Mouse (Mus musculus): Measurements from ENCODE around the gene Vmn1r152. TPM values are rescaled to one million over a fixed set of nuclear protein-coding genes. Genes with fewer than 3 reads are reported as not detected.

Gene Vmn1r152
- polyA plus RNA-seq (2017; shearing (Covaris generic)), result not detected

DNA sequence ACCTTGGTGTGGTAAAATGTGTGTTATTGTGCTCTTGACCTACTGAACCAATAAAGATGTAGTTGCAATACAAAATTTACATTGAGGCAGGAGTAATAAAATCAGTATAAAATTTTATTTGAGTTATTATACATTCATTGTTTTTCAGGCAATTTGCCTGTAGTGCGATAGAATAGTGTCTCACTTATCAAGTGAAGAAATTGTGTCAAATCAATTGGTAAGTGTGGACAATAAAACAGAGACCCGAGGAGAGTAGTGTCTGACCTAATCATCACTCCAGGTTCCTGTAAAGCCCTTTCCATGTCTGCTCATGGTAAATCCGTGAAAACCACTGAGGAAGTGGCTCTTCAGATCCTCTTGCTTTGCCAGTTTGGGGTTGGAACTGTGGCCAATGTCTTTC is at the start of gene Vmn1r152:
Gene Vmn1r152, plus strand, starts transcription at position 301 of the 400 bp plus-strand sequence.

GRCm38 (mm10) chr7:22499578-22499977 is 23.2 kb upstream of the Vmn1r152 start, which contains the start of gene Vmn1r151:
Vmn1r151 (minus strand) TSS chr7:22499678.

DNA sequence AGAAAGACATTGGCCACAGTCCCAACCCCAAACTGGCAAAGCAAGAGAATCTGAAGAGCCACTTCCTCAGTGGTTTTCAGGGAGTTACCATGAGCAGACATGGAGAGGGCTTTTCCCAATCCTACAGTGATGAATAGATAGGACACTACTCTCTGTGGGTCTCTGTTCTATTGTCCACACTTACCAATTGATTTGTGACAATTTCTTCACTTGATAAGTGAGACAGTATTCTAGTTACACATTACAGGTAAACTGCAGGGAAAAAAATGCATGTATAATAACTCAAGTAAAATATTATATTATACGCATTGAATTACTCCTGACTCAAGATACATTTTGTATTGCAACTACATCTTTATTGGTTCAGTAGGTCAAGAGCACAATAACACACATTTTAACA is 12.0 kb downstream of the Vmn1r152 start, which contains the start of gene Gm8677:
Gene Gm8677, minus strand, starts transcription at position 101 of the 400 bp plus-strand sequence.

DNA sequence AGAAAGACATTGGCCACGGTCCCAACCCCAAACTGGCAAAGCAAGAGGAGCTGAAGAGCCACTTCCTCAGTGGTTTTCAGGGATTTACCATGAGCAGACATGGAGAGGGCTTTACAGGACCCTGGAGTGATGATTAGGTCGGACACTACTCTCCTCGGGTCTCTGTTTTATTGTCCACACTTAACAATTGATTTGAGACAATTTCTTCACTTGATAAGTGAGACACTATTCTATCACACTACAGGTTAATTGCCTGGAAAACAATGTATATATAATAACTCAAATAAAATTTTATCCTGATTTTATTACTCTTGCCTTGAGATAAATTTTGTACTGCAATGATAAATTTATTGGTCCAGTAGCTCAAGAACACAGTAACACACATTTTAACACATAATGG is 42.5 kb downstream of the Vmn1r152 start, which contains the start of gene Gm4201:
Gene Gm4201, minus strand, starts transcription at position 101 of the 400 bp plus-strand sequence.

Other genes with a start within 250 kb of the Vmn1r152 start
- not detected for gene Gm4187, start 193.2 kb upstream of the Vmn1r152 start, polyA plus RNA-seq (2017; shearing (Covaris generic))
- not detected for gene Gm8660, start 151.9 kb upstream of the Vmn1r152 start, polyA plus RNA-seq (2017; shearing (Covaris generic))
- not detected for gene Vmn1r148, start 109.4 kb upstream of the Vmn1r152 start, polyA plus RNA-seq (2017; shearing (Covaris generic))
- not detected for gene Vmn1r149, start 84.7 kb upstream of the Vmn1r152 start, polyA plus RNA-seq (2017; shearing (Covaris generic))
- not detected for gene Gm10665, start 58.9 kb upstream of the Vmn1r152 start, polyA plus RNA-seq (2017; shearing (Covaris generic))
- not detected for gene Vmn1r151, start 23.3 kb upstream of the Vmn1r152 start, polyA plus RNA-seq (2017; shearing (Covaris generic))
- not detected for gene Gm8677, start 11.9 kb downstream of the Vmn1r152 start, polyA plus RNA-seq (2017; shearing (Covaris generic))
- not detected for gene Gm4201, start 42.4 kb downstream of the Vmn1r152 start, polyA plus RNA-seq (2017; shearing (Covaris generic))
- not detected for gene Gm4565, start 65.2 kb downstream of the Vmn1r152 start, polyA plus RNA-seq (2017; shearing (Covaris generic))
- gene Vmn1r155, start 135.1 kb downstream of the Vmn1r152 start, polyA plus RNA-seq (2017; shearing (Covaris generic)), result not detected
- not detected for gene Gm8693, start 169.3 kb downstream of the Vmn1r152 start, polyA plus RNA-seq (2017; shearing (Covaris generic))
- gene Gm4567, start 196.7 kb downstream of the Vmn1r152 start, polyA plus RNA-seq (2017; shearing (Covaris generic)), result not detected
- gene Vmn1r157, start 238.7 kb downstream of the Vmn1r152 start, polyA plus RNA-seq (2017; shearing (Covaris generic)), result not detected

Data from activated CD4-positive, CD25-positive, alpha-beta regulatory T cell, adult 9 weeks (primary cell).